Mouse (Mus musculus) effector memory CD4-positive, alpha-beta T cell, adult 5 months (primary cell): ENCODE measurements around the gene Snx18. TPM values are rescaled to one million over a fixed set of nuclear protein-coding genes. Genes with fewer than 3 reads are reported as not detected.

ENCODE experiments used
- polyA plus RNA-seq: library from polyadenylated mRNA; unstranded; fragments of 100-300 nt; shearing (Covaris generic); gene quantifications from one replicate; pipeline ENCODE4 v1.2.1, GENCODE M21; 2017

The Snx18 gene
- 200 TPM for polyA plus RNA-seq

DNA sequence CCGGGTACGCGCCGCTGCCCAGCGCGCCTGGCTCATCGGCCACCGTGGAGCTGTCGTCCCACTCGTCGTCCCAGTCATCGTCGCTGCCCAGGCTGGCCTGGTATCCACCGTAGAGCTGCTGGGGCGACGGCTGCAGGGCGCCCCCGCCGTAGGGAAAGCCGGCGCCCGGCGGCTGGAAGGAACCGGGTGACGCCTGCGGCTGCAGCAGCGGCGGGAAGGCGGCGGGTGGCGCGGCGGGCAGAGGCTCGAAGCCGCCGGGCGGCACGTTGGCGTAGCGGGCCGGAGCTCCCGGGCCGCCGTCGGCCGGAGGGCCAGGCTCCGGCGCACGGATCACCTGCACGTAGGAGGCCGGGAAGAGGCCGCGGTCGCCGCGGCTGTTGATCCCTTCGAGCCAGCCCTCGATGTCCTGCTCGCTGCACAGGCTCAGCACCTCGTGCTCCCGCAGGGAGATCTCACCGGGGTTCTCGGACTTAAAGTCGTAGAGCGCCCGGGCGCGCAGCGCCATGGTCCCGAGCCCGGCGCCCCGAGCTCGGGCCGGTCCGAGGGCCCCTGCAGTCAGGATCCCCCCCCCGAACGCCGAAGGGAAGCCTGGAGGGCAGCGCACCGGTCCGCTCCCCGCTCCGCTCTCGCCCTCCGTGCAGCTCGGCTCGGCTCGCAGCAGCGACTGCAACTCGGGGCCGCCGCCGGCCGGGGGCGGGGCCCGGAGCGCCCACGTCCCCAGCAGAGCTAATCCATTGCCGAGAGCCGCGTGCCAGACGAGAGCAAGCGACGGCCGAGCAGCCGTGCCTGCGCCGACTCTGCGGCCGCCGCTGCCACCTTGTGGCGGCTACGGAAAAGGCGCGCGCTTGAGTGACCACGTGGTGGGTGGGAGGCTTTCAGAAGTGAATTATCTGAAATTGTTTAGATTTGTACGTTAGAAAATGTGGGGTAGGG is at the start of gene Snx18:
Snx18 (minus strand) TSS at position 674 of the 933 bp plus-strand sequence.

GRCm38 (mm10) chr13:113663151-113663779 is 44.9 kb upstream of the Snx18 start, which contains the start of gene Hspb3:
Hspb3 (minus strand) TSS chr13:113663676.

Other genes with a start within 250 kb of the Snx18 start
- not detected for gene Hspb3, start 45.1 kb upstream of the Snx18 start, polyA plus RNA-seq
- 19.1 TPM for gene Arl15, start 175.9 kb upstream of the Snx18 start, polyA plus RNA-seq